Mouse (Mus musculus): ENCODE measurements around the gene Chrdl1.

DNA sequence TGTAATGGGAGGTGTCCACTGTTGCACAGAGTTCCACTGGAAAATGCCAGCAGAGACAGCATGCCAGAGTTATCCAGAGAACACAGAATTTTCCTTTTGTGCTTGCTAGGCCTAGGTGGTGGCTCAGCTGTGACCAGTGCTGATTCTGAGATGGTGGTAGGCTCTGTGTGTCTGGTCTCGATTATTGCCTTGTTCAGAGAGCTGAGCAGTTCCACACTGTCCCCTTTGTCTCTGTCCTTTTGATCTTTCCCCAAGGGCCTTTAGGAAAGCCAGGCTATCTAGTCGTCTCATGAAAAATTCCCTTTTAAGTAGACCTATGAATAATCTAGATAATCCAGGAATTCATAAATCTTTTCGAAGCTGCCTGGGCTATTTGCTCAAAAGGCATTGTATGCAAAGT lies 47.3 kb downstream of the Chrdl1 start:
- TF ChIP-seq POLR2A (IDR thresholded peaks at IDR 0.05; ENCODE audit: insufficient read length, low read depth), result no peak
- no peak for TF ChIP-seq MAX (IDR thresholded peaks at IDR 0.05; ENCODE audit: low read depth)
- TF ChIP-seq POLR2AphosphoS2 (IDR thresholded peaks at IDR 0.05; ENCODE audit: insufficient read length, low read depth), result no peak
- no peak for TF ChIP-seq TCF3 (IDR thresholded peaks at IDR 0.05; ENCODE audit: insufficient read length, low read depth)
- no peak for TF ChIP-seq MYOG (IDR thresholded peaks at IDR 0.05; ENCODE audit: control insufficient read depth in 1 of 3, insufficient read depth in 1 of 3, insufficient read length in 2 of 3, low read depth in 2 of 3)
- TF ChIP-seq TCF12 (IDR thresholded peaks at IDR 0.05; ENCODE audit: insufficient read depth, poor library complexity, severe bottlenecking), result no peak
- TF ChIP-seq CEBPB (IDR thresholded peaks at IDR 0.05; ENCODE audit: insufficient read depth, poor library complexity, severe bottlenecking), result no peak
- TF ChIP-seq E2F4 (IDR thresholded peaks at IDR 0.05; ENCODE audit: insufficient read depth), result no peak
